In the genomic region with DNA sequence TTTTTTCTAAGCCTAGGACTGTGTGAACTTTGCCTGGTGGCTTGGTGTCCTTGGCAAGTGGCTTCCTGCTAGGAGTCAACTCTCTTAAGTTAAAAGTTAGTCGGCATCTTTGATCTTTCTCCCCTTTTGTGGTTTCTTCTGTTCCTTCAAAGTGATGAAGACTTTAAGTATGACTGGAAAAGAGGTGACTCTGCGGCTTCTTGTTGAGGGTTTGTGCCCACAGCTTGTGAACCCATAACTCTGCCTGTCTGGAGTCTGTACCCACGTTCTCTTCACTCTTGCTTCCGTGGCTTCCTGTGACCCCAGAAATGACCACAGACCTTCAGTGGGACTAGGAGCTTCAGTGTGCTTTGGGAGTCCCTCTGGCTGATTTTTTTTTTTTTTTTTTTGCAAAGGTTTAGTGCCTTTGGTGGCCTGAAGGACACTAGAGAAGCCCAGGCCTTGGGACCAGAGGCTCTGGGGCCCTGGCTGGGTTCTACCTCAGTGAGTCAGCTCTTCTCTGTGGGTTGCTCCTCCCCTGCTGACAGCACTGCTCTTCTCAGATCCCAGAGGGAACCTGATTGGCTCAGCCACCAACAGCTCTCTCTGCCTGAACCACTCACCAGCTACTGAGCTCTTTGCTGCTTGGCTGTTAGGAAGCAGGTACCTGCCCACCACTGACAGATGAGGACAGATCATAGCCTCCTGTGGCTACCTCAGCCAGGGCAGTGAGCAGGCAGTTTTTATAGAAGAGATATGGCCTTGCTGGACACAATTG, we compare ENCODE assay signal across 8 mouse cellular contexts. TPM values are rescaled to one million over a fixed set of nuclear protein-coding genes. Genes with fewer than 3 reads are reported as not detected.
DNase-seq lines count a peak whose midpoint lies in the region; ATAC-seq and TF ChIP-seq lines count a peak whose summit lies in the region.

No protein-coding gene starts in this region.

- H3K4me1 ChIP-seq in kidney, embryonic 14.5 days (ENCODE audit: control insufficient read depth, insufficient read depth, low read length) = 0 out of 2 replicates have a peak, but pooled peaks cover 6% of the 10 kb centered on the region
- peaks cover 21 to 28% of the 10 kb centered on the region in 2 experiments for H3K4me1 ChIP-seq in MEL (ENCODE audit: control insufficient read depth in 1 of 2, insufficient read depth in 2 of 2, low read length in 2 of 2)

- peak in 1 of 2 experiments; percentile 71; a peak in 2 of 4 replicates for TF ChIP-seq POLR2A in MEL (IDR thresholded peaks at IDR 0.05; ENCODE audit: control insufficient read depth in 1 of 2, insufficient read depth in 1 of 2, low read depth in 1 of 2, low read length in 2 of 2, poor library complexity in 1 of 2)

- H3K9me3 ChIP-seq in kidney, embryonic 14.5 days (ENCODE audit: control insufficient read depth, low read length) = no peaks in the 10 kb centered on the region
- H3K9me3 ChIP-seq in MEL (replicated peaks; ENCODE audit: insufficient read depth, low read length) = no peaks in the 10 kb centered on the region

- H3K36me3 ChIP-seq in kidney, embryonic 14.5 days (ENCODE audit: control insufficient read depth, insufficient read depth, low read length) = no peaks in the 10 kb centered on the region
- peaks cover 11 to 29% of the 10 kb centered on the region in 2 experiments for H3K36me3 ChIP-seq in MEL (ENCODE audit: control insufficient read depth in 1 of 2, insufficient read depth in 2 of 2, low read length in 2 of 2)

- 81% methylated on average over 4 of the region's 4 CpGs for WGBS in kidney, embryonic 14.5 days

- TF ChIP-seq RAD21 in MEL (IDR thresholded peaks at IDR 0.05; ENCODE audit: low read depth, low read length) = no peak

- H3K27me3 ChIP-seq in kidney, embryonic 14.5 days (ENCODE audit: control insufficient read depth, insufficient read depth, low read length) = no peaks in the 10 kb centered on the region
- no peaks in the 10 kb centered on the region for H3K27me3 ChIP-seq in MEL (ENCODE audit: control insufficient read depth in 1 of 2, insufficient read depth in 2 of 2, low read length in 2 of 2)

- TF ChIP-seq EP300 in MEL (IDR thresholded peaks at IDR 0.05; ENCODE audit: low read depth in 1 of 2, low read length in 2 of 2) = 0 out of 4 replicates have a peak, but pooled peaks of 1 of the 2 experiments have one; percentile 14

- TF ChIP-seq CTCF in MEL (IDR thresholded peaks at IDR 0.05 in 2 of 3, conservative IDR thresholded peaks at IDR 0.05 in 1 of 3; ENCODE audit: control insufficient read depth in 1 of 3, insufficient read depth in 1 of 3, low read depth in 2 of 3, low read length in 3 of 3, poor library complexity in 1 of 3, severe bottlenecking in 1 of 3) = no peak

- peak; percentile 83 for ATAC-seq in kidney, embryonic 14.5 days (ENCODE audit: low FRiP score, low TSS enrichment)
- peak; percentile 86 for ATAC-seq in megakaryocyte, adult 5-6 weeks (ENCODE audit: poor library complexity, severe bottlenecking)

- no peak overlapping the region for H3K27ac ChIP-seq in kidney, embryonic 14.5 days (ENCODE audit: low read depth, low read length)
- H3K27ac ChIP-seq in MEL (ENCODE audit: control insufficient read depth, low read depth, low read length) = peak overlapping the region; percentile 71

- no peak overlapping the region for H3K4me3 ChIP-seq in kidney, embryonic 14.5 days (ENCODE audit: low read length)
- H3K4me3 ChIP-seq in MEL (ENCODE audit: control insufficient read depth in 1 of 2, insufficient read depth in 1 of 2, low read depth in 2 of 2, low read length in 2 of 2) = no peak overlapping the region

- peaks cover 20% of the 10 kb centered on the region for H3K79me2 ChIP-seq in MEL (ENCODE audit: control insufficient read depth, insufficient read depth, low read length, poor library complexity)

- no peak for DNase-seq in kidney, adult 9 months
- peak; percentile 94 for DNase-seq in MEL (ENCODE audit: low read depth, low spot score)
- DNase-seq in embryo, embryonic 11.5 days (ENCODE audit: low read depth, low spot score) = peak; percentile 16
- DNase-seq in cerebellum, postnatal 25 days = no peak
- no peak for DNase-seq in right cerebral cortex, postnatal 36 days (ENCODE audit: low spot score in 2 of 2)
- no peak for DNase-seq in cerebellum, adult 9-11 months

- H3K9ac ChIP-seq in kidney, embryonic 14.5 days (ENCODE audit: low read depth, low read length) = no peak overlapping the region
- peak overlapping the region; percentile 50 for H3K9ac ChIP-seq in MEL (ENCODE audit: control insufficient read depth, low read depth, low read length, poor library complexity, severe bottlenecking)

- H3K4me2 ChIP-seq in kidney, embryonic 14.5 days (replicated peaks; ENCODE audit: low read depth, low read length) = no peak overlapping the region

TF ChIP-seq in MEL, 35 proteins besides CTCF, POLR2A, EP300 and RAD21:
- TF ChIP-seq E2F4 (IDR thresholded peaks at IDR 0.05; ENCODE audit: borderline replicate concordance, low read depth, low read length) = no peak
- TF ChIP-seq CHD2 (IDR thresholded peaks at IDR 0.05; ENCODE audit: low read length) = no peak; the same call in 1 of the 2 replicates
- no peak for TF ChIP-seq MAZ (IDR thresholded peaks at IDR 0.05; ENCODE audit: low read depth, low read length)
- TF ChIP-seq BHLHE40 (IDR thresholded peaks at IDR 0.05; ENCODE audit: borderline replicate concordance, low read depth, low read length) = no peak
- TF ChIP-seq HCFC1 (IDR thresholded peaks at IDR 0.05; ENCODE audit: low read depth, low read length) = 0 out of 2 replicates have a peak, but pooled peaks have one; percentile 23
- no peak for TF ChIP-seq KAT2A (conservative IDR thresholded peaks at IDR 0.05; ENCODE audit: low read depth, low read length)
- TF ChIP-seq SMC3 (IDR thresholded peaks at IDR 0.05; ENCODE audit: low read depth, low read length) = no peak
- TF ChIP-seq GATA1 (IDR thresholded peaks at IDR 0.05; ENCODE audit: low read depth, low read length) = no peak
- TF ChIP-seq MXI1 (IDR thresholded peaks at IDR 0.05; ENCODE audit: low read depth, low read length) = no peak
- no peak for TF ChIP-seq NRF1 (IDR thresholded peaks at IDR 0.05; ENCODE audit: insufficient read depth, low read depth, low read length, poor library complexity, severe bottlenecking)
- TF ChIP-seq MEF2A (IDR thresholded peaks at IDR 0.05; ENCODE audit: extremely low read depth, insufficient replicate concordance, low read depth, low read length, poor library complexity, severe bottlenecking) = no peak
- no peak for TF ChIP-seq MAX (IDR thresholded peaks at IDR 0.05; ENCODE audit: low read length)
- TF ChIP-seq RCOR1 (IDR thresholded peaks at IDR 0.05; ENCODE audit: low read depth, low read length) = no peak
- no peak for TF ChIP-seq CHD1 (IDR thresholded peaks at IDR 0.05; ENCODE audit: low read depth, low read length)
- TF ChIP-seq NELFE (IDR thresholded peaks at IDR 0.05; ENCODE audit: low read depth, low read length) = 0 out of 2 replicates have a peak, but pooled peaks have one; percentile 34
- no peak for TF ChIP-seq TCF12 (IDR thresholded peaks at IDR 0.05; ENCODE audit: low read depth, low read length)
- no peak for TF ChIP-seq TAL1 (IDR thresholded peaks at IDR 0.05; ENCODE audit: low read length)
- no peak for TF ChIP-seq ZC3H11A (IDR thresholded peaks at IDR 0.05; ENCODE audit: low read depth, low read length)
- 0 out of 2 replicates have a peak, but pooled peaks have one; percentile 71 for TF ChIP-seq GABPA (IDR thresholded peaks at IDR 0.05; ENCODE audit: low read depth, low read length)
- 0 out of 2 replicates have a peak, but pooled peaks have one; percentile 7 for TF ChIP-seq MYB (IDR thresholded peaks at IDR 0.05; ENCODE audit: low read depth, low read length)
- peak; percentile 41; the same call in 1 of the 2 replicates for TF ChIP-seq TBP (IDR thresholded peaks at IDR 0.05; ENCODE audit: low read depth, low read length)
- TF ChIP-seq USF2 (IDR thresholded peaks at IDR 0.05; ENCODE audit: borderline replicate concordance in 1 of 2, insufficient read depth in 1 of 2, low read depth in 1 of 2, low read length in 2 of 2) = no peak
- no peak for TF ChIP-seq USF1 (IDR thresholded peaks at IDR 0.05; ENCODE audit: low read depth, low read length)
- no peak for TF ChIP-seq POLR2AphosphoS5 (IDR thresholded peaks at IDR 0.05; ENCODE audit: borderline replicate concordance, low read depth, low read length)
- TF ChIP-seq ETS1 (IDR thresholded peaks at IDR 0.05; ENCODE audit: low read depth, low read length) = no peak
- TF ChIP-seq UBTF (IDR thresholded peaks at IDR 0.05; ENCODE audit: borderline replicate concordance, insufficient read depth, low read depth, low read length) = no peak
- TF ChIP-seq MYC (IDR thresholded peaks at IDR 0.05; ENCODE audit: low read depth, low read length) = no peak
- no peak for TF ChIP-seq ZKSCAN1 (IDR thresholded peaks at IDR 0.05; ENCODE audit: low read depth, low read length)
- no peak for TF ChIP-seq POLR2AphosphoS2 (IDR thresholded peaks at IDR 0.05; ENCODE audit: low read length)
- peak; percentile 64; the same call in 1 of the 2 replicates for TF ChIP-seq MAFK (IDR thresholded peaks at IDR 0.05; ENCODE audit: borderline replicate concordance, low read depth, low read length)
- TF ChIP-seq SIN3A (IDR thresholded peaks at IDR 0.05; ENCODE audit: low read length) = 0 out of 2 replicates have a peak, but pooled peaks have one; percentile 4
- no peak for TF ChIP-seq JUND (IDR thresholded peaks at IDR 0.05; ENCODE audit: low read depth, low read length)
- TF ChIP-seq ELF1 (IDR thresholded peaks at IDR 0.05; ENCODE audit: low read depth, low read length) = no peak
- TF ChIP-seq ZMIZ1 (IDR thresholded peaks at IDR 0.05; ENCODE audit: low read depth, low read length) = no peak
- no peak for TF ChIP-seq ZNF384 (IDR thresholded peaks at IDR 0.05; ENCODE audit: low read depth, low read length)

RNA-seq across cellular contexts. Expression of a gene that starts 17.2 kb away (rescaled TPM):
- 3.6 and 7.5 TPM in 2 replicates for polyA plus RNA-seq in kidney, embryonic 14.5 days (2014; fragmentation: Nextera tagmentation; extraction: Ambion mirVana)
- total RNA-seq in MEL (2012; rRNA removed) = 69.4 and 73.0 TPM in 2 replicates
- polyA plus RNA-seq in MEL (2012; ENCODE audit: insufficient read depth in 1 of 2, insufficient read length in 2 of 2, low read depth in 1 of 2, low replicate concordance in 2 of 2, missing spikeins in 1 of 2) = 10 to 100 TPM in 1 of 2 experiments, not detected in 1; 71.3 TPM
- 99.6 and 105 TPM in 2 replicates for total RNA-seq in megakaryocyte, adult 5-6 weeks (2015)
- total RNA-seq in megakaryocyte, adult 5-6 weeks (2017) = 88.0 and 148 TPM in 2 replicates

Comparison
In these comparisons a context has a peak if more than half of its experiments do, and no peak if none do; other contexts are left out.
1. DNase-seq: peak in MEL (single experiment) and embryo, embryonic 11.5 days (single experiment); none in kidney, adult 9 months (single experiment), cerebellum, postnatal 25 days (0 of 2), right cerebral cortex, postnatal 36 days (0 of 2) and cerebellum, adult 9-11 months (single experiment).